Mouse (Mus musculus) embryonic facial prominence, embryonic 14.5 days (tissue): ENCODE data around the gene Lrrc75b. TPM values are rescaled to one million over a fixed set of nuclear protein-coding genes. Genes with fewer than 3 reads are reported as not detected.

ENCODE experiments used
- polyA plus RNA-seq: library from polyadenylated mRNA; unstranded; fragments of >200 nt; fragmentation: Nextera tagmentation; extraction: Ambion mirVana; gene quantifications from 2 replicates; pipeline ENCODE4 v1.2.1, GENCODE M21; 2014

Lrrc75b gene
- polyA plus RNA-seq, 1 experiment from 2014 or later = 7.9 TPM

Other genes starting within 250 kb of the Lrrc75b start
- 4.1 and 5.4 TPM in 2 replicates for gene Adora2a, start 243.5 kb downstream of the Lrrc75b start, polyA plus RNA-seq
- 0.99 and 2.2 TPM in 2 replicates for gene Upb1, start 159.2 kb downstream of the Lrrc75b start, polyA plus RNA-seq
- gene Snrpd3, start 42.8 kb downstream of the Lrrc75b start, polyA plus RNA-seq = 147 and 162 TPM in 2 replicates
- gene Gucd1, start 42.4 kb downstream of the Lrrc75b start, polyA plus RNA-seq = 32.9 and 35.8 TPM in 2 replicates
- 0.39 and 1.4 TPM in 2 replicates for gene Ggt1, start 1.3 kb upstream of the Lrrc75b start, polyA plus RNA-seq
- gene Ggt5, start 29.0 kb upstream of the Lrrc75b start, polyA plus RNA-seq = 3.1 and 3.9 TPM in 2 replicates
- 7.1 and 7.4 TPM in 2 replicates for gene Susd2, start 83.7 kb upstream of the Lrrc75b start, polyA plus RNA-seq
- gene Cabin1, start 204.0 kb upstream of the Lrrc75b start, polyA plus RNA-seq = 23.5 and 36.0 TPM in 2 replicates
- gene Ddt, start 213.1 kb upstream of the Lrrc75b start, polyA plus RNA-seq = 60.7 and 65.7 TPM in 2 replicates
- 0.51 TPM in 1 of 2 replicates, not detected in the other for gene Gm20441, start 220.6 kb upstream of the Lrrc75b start, polyA plus RNA-seq
- 19.9 and 22.5 TPM in 2 replicates for gene Gstt3, start 221.1 kb upstream of the Lrrc75b start, polyA plus RNA-seq
- 16.0 and 18.4 TPM in 2 replicates for gene Gstt1, start 238.3 kb upstream of the Lrrc75b start, polyA plus RNA-seq